Mouse (Mus musculus) erythroblast, adult 5-6 weeks (primary cell): ENCODE results near the gene Cisd1. TPM values are rescaled to one million over a fixed set of nuclear protein-coding genes. Genes with fewer than 3 reads are reported as not detected.

ENCODE experiments used
- ATAC-seq: replicated peaks from 2 replicates; pipeline ENCODE4 v1.8.0; 2016; ENCODE audit warnings: moderate number of reproducible peaks, mild to moderate bottlenecking, moderate TSS enrichment, inconsistent platforms; ENCODE audit not compliant: poor library complexity, low FRiP score, severe bottlenecking
- total RNA-seq, 2 experiments: library from RNA; stranded (forward) in 1 of 2; stranded (reverse) in 1 of 2; fragments of 150-400 nt in 1 of 2; fragments of 200-764, 138-1000 nt in 1 of 2; gene quantifications; 2 replicates each; pipeline versions ENCODE4 v1.2.3 to v1.2.4; 2015 to 2017; ENCODE audit warnings: low replicate concordance in 2 of 2

Gene Cisd1
- total RNA-seq, 2 experiments from 2014 or later = 4.1 to 10.0 TPM

- no peak for ATAC-seq
Observed at GRCm38 (mm10) chr10:71329295-71329694, 15.5 kb downstream of the Cisd1 start.

DNA sequence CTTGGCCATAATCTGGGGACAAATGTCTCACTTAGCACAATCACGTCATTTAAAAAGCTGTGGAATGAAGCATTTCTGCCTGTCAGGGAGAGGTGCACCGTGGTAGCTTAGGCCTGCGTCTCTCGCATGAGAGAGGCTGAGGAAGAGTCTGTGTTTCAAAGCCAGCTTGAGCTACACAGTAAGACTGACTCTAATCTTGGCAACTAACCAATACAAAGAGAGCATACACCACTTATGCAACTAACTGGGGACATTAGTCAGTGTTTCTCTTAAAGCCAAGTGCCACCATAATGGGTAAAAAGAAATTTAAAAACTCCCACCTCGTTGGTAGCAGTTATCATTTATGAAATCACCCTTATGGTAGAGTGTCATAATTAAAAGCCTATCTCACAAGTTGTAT, 15.9 kb downstream of the Cisd1 start:
- ATAC-seq = no peak

GRCm38 (mm10) chr10:71328382-71328781, 16.4 kb downstream of the Cisd1 start:
- ATAC-seq = no peak

- no peak for ATAC-seq
Observed at GRCm38 (mm10) chr10:71327386-71327785, 17.4 kb downstream of the Cisd1 start.

GRCm38 (mm10) chr10:71326789-71327188, 18.0 kb downstream of the Cisd1 start:
- peak; percentile 88 for ATAC-seq

DNA sequence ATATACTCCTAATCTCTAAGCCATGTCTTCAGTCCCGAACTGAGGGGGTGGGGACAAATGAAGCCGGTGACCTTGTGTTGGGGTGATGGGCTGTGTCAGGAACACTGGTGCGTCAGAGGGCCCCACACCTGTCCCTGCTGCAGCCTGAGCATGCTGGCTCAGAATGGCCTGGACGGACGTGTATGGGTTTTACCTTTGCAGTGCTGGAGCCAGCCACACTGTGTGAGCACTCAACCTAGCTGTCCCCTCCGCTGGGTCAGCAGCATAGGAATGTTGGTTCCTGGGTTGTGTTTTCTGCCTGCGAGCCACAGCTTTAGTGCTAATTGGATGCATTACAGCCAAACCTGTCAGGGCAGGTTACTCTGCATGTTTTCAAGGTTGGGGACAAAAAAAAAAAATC, 18.6 kb downstream of the Cisd1 start:
- ATAC-seq = no peak

DNA sequence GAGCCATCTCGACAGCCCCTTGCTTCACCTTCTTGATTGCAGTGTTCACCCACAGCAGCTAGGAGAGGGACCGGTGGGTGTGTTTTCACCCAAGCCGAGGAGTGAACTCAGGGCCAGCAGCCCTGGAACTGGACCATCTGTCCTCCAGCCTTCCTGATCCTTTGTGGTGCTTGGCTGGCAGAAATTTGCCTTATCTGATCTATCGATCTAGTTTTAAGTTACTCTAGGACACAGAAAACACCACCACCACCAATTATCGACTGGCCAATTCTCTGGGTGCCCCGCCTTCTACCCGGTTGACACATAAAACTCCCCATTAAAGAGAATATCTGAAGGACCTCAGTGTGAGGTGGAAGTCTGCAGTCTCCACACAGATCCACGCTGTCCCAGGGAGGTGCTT, 21.1 kb downstream of the Cisd1 start:
- ATAC-seq = no peak

DNA sequence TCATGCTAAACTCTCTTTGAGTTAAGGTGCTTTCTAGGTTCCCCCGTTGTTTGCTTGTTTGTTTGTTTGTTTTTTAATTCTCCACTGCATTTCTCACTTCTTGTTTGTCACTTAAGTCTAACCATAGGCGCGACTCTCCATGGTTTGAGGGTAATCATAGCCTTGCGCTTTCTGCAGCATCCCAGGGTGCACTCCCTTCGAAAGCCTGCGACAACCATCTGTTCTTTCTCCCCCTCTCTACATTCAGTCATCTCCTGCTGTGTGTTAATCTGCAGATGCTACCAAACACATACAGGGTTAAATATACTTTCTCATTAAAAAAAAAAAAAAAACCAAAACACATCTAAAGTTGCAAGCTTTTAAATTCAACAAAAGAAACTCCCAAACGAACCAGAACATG, 28.3 kb downstream of the Cisd1 start:
- no peak for ATAC-seq

GRCm38 (mm10) chr10:71316056-71316455, 28.7 kb downstream of the Cisd1 start:
- no peak for ATAC-seq

DNA sequence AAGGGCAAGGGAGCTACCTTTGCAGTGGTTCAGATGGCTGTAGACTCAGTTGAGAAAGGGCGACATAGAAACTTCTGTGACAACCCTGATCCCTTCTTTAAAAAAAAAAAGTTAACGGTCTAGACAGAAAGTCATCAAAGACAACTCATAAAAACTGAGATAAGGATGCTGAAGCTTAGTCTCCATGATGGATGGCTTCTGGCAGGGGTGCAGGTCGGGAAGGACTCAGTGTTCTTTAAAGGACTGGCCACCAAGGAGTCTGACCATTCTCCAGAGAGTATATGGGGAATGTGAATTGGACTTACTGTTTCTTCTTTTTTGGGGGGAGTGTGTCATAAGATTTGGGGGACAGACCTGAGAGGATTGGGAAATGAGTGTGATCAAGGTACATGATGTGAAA, 30.2 kb downstream of the Cisd1 start:
- ATAC-seq = no peak

DNA sequence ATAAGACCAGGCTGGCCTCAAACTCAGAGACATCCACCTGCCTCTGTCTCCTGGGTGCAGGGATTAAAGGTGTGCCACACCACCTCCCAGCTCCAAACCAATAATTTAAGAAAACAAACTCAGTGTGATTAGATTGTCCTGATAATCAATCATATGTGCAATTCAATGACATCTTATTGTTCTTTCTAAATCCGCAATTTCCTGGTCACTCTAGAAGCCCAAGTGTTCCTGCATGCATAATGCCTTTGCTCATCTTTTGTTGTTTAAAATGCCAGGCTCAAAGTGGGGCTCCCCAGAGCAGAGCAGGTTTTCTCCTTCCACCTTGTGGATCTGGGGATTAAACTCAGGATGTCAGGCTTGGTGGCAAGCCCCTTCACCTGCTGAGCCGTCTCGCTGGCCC, 34.5 kb downstream of the Cisd1 start:
- no peak for ATAC-seq

GRCm38 (mm10) chr10:71308199-71308598, 36.6 kb downstream of the Cisd1 start:
- ATAC-seq = no peak

DNA sequence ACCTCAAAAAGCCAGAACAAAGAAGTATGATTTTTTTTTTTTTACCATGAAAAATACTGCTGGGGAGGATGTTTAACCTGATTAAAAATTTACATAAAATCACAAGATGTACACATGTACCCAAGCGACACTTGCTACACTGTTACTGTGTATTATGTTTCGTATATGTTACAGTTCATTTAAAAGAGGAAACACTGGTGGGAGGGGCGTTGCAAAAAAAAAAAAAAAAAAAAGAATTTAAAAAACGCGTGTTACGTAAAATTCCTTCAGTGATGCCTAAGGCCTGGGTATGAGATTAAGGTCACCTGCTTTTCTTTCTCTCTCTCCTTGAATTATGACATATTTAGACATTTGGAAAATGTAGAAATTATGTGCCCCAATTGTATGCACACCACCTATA, 38.0 kb downstream of the Cisd1 start:
- no peak for ATAC-seq

DNA sequence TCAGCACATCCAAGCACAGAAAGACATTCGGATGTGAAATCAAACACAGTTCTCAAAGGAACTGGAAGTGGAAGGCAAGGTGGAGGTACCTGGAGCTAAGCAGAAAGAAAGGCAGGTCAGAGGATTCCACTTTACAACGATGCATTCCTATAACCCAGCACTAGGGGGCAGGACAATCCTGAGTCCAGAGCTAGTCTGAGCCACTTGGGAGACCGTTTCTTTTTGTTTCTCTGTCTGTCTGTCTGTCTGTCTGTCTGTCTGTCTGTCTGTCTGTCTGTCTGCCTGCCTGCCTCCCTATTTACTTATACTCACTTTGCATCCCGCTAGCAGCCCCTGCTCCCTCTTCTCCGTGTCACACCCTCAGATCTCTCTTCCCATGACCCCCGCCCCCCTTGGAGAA, 38.6 kb downstream of the Cisd1 start:
- ATAC-seq = 0 out of 2 replicates have a peak, but pooled peaks have one; percentile 57

- ATAC-seq = no peak
Observed at GRCm38 (mm10) chr10:71302490-71302889, 42.3 kb downstream of the Cisd1 start.

DNA sequence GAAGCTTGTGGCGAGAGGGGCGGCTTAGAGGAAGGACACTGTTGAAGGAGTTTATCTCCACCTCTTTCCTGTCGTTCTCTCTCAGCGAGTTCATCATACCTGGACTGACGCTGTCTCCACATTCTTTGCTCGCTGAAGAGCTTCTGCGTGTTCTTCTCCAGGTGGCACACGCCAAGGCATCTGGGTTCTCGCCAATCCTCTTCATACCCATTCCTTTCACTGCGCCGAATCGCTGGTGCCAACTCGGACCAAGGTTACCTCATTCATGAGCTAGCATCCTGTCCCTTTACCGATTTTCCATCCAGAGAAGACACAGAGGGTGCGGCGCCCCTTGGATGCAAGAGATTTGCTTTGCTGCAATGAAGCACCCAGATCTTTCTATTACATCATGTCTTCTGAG, 44.6 kb downstream of the Cisd1 start:
- ATAC-seq = no peak

DNA sequence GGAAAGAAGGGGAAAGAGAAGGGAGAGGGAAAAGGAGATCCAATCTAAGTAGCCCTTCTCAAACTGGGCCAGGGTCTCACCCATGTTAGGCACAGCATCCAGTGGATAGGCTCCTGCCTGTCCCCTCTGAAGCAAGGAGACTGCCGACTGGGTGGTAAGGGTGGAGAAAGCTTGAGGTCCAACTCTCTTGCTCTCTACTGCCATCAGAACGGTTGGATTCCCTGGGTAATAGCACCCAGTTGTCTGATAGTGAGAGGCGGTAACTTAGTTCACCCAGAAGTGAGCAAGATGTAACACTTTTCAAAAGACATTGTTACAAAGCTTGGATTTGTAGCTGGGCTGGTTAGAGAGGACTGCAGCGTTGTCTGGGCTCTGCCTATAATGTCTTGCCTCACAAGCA, 51.5 kb downstream of the Cisd1 start:
- ATAC-seq = no peak

DNA sequence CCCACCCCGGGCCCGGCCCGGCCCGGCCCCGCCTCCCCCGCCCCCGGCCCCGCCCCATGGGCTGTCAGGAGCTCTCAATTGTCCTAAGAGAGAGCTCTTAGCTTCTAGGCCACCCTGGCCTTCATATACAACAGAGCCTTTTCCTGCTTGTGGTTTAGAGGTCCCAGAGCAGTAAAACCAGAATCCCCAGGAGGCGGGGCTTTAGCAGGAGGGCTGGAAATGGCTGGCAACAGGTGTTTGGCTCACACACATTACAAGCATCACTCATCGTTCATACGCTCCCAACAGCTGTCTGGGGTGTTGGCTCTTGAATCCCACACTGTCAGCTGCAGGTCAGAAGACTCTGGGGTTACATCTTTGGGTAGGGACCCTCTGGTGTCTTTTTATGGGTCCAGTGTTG, 52.5 kb downstream of the Cisd1 start:
- ATAC-seq = no peak

DNA sequence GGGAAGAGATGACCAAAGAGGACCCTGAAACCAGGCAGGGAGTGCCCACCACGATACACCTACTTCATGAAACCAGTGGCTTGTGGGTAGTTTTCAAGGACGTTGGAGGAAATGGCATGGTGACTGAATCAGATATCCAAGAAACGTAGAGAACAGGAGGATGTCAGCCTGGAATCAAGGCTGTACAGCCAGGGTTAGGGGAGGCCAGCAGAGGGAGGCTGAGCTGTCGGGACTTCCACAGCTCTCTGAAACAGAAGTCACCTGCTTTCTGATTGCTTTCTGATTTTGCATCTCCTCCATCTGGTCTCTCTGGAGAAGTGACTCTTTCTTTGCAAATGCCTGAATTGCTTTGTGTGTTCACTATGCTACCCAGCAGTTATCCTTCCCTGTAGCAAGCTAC, 53.0 kb downstream of the Cisd1 start:
- no peak for ATAC-seq

DNA sequence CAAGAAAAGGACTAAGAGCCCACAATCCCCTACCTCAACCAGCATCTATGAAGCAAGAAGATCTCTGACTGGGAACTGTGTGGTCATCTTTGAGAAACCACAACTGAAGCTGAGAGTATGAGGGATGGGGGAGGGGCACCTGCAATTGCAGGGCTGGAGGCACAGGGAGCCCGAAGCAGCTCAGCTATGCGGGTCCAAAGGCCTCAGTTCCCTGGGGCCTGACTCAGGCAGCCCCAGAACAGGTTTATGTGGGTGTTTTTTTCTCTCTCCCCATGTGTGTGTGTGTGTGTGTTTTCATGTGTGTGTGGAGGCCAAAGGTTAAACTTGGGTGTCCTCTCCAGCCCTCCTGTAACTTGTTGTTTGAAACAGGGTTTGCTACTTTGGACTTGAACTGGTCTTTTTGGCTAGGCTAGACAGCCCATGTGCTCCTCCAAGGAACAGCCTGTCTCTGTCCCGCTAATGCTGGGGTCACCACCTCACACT, 53.5 kb downstream of the Cisd1 start:
- ATAC-seq = no peak

DNA sequence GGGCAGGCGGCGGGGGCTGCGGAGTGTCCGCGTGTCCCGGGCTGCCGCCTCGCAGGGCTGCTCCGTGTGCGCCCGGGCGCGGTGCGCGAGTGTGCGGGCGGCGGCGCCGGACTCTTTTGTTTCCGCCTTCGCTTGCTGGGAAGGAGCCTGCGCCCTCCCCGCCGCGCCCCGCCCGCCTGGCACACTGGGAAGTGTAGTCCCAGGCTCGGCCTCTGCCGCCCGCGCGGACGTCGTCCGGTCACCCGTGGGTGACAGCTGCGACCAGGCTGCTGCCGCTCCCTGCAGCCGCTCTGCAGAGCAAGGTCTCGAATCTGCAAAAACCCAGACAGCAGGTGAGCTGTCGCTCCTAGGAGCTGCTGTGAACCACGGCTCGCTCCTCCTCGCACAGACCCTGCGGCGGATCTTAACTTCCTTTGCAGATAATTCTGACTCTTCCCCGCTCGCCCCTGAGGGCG, 59.6 kb downstream of the Cisd1 start, which contains the start of gene Ube2d1:
TSS of gene Ube2d1 (minus strand) at position 137 of the 455 bp plus-strand sequence.
- ATAC-seq = no peak

DNA sequence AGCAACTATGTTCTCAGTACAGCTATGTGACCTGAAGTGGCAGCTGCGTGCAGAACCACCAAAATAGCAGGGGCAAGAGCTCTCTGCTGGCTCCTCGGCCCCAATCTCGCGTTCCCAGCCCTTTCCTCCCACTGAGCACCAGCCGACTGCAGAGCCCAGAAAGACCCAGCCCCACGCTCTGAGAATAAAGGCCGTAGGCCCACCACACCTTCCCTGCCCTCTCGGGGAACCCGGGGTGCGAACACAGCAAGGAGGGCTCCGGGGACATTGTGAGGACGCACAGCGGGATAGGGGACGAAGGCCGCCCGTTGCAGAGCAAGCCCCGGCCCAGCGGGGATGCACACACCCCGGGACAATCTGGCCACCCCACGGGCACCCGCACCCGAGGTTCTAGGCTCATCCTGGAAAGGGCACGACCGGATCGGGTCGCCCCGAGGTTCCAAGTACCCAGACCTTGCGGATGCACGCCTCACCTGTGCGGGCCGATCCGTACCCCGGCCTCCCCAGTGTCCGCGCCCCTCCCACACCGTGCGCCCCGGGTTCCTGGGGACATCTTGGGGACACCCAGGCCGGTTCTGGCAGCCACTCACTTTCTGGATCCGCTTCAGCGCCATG, 60.1 kb downstream of the Cisd1 start:
- no peak for ATAC-seq
